Mouse (Mus musculus) granulocyte monocyte progenitor cell, adult 5-6 weeks (primary cell): Measurements from ENCODE around the gene Tyrp1. TPM values are rescaled to one million over a fixed set of nuclear protein-coding genes. Genes with fewer than 3 reads are reported as not detected.

ENCODE experiments used
- ATAC-seq: replicated peaks from 2 replicates; pipeline ENCODE4 v1.8.0; 2016; ENCODE audit warnings: mild to moderate bottlenecking, moderate TSS enrichment, inconsistent platforms; ENCODE audit not compliant: poor library complexity, severe bottlenecking
- total RNA-seq, 2 experiments: library from RNA; stranded (forward) in 1 of 2; stranded (reverse) in 1 of 2; fragments of 200-712, 200-1000 nt in 1 of 2; fragments of >200 nt in 1 of 2; fragmentation: Nextera tagmentation in 1 of 2; gene quantifications; 2 replicates each; pipeline ENCODE4 v1.2.3; 2014 to 2017

The Tyrp1 gene
- total RNA-seq (2014; fragmentation: Nextera tagmentation) (not detected in 2 replicates), total RNA-seq (2017) (not detected in 2 replicates)

DNA sequence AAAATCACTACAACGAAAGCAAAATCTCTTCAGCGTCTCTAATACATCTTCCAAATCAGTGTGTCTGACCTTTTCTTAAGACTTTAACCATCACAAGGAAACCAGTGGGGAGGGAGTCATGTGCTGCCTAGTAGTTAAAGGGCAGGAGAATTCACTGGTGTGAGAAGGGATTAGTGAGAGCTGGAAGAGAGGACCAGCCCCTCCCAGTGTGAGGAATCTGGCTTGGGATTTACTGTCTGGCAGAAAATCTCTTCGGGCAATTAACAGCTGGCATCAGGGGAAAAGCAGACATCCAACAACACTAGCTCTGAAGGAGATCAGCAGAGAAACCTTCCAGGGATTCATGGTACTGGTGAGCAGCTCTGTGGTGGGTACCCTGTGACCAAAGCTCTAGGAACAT is at the start of gene Tyrp1:
TSS of gene Tyrp1 (plus strand) at position 74 of the 400 bp plus-strand sequence.
- ATAC-seq = no peak

- ATAC-seq = no peak
Measured at GRCm38 (mm10) chr4:80788339-80788738, 45.6 kb upstream of the Tyrp1 start.

GRCm38 (mm10) chr4:80819511-80819910 is 14.4 kb upstream of the Tyrp1 start:
- ATAC-seq = no peak

- ATAC-seq = no peak
Measured at GRCm38 (mm10) chr4:80821945-80822344, 12.0 kb upstream of the Tyrp1 start.

GRCm38 (mm10) chr4:80828232-80828631 is 5.7 kb upstream of the Tyrp1 start:
- no peak for ATAC-seq

DNA sequence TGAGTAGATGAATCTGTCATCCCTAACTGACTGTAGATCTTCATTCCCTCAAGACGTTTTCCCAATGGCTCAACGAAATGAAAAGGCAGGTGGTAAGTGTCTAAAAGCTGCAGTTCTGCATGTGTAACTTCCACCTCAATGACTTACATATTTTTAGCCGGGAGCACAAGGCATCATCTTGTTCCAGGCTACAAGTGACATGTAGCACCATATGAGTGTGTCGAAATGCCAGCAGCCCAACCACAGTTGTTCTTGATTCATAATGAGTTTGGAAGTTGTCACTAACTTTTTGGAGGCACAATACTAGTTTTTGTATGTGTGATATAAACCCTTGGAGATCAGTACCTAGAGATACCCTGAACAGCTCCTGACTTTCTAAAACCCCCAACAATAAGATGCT is 5.4 kb downstream of the Tyrp1 start:
- ATAC-seq = no peak

DNA sequence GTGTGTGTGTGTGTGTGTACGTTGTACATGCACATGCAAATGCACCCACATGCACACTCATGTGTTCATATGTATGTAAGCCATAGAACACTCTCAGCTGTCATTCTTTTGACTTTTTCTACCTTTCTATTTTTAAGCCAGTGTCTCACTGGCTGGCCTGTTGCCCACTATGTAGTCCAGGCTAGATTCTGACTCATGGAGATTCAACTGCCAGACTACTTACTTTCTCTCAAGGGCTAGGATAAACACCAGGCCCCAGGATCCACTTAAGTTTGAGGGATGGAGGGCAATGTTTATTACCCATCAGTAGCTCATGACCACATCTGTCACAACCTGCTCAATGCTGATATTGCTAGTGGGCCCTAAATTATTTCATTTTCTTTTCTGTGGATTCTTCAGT is 8.1 kb downstream of the Tyrp1 start:
- ATAC-seq = no peak

DNA sequence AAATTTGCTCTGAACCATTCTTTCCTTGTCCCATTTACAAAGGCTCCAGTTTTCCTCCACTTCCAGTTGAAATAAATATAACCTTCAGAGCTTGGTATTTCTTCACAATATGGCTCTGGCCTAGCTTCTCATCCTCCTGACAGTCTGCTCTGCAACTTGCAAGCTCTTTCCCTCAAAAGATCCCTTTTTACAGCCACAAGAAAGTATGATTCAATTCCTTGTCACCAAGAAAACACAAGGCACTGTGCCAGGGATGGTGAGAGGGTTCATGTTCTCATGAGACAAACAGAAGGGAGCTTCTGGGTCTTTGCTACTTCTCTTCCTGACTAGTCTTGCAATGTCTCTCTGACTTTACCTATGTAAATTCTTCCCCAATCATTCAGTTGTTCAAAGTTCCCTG is 9.8 kb downstream of the Tyrp1 start:
- no peak for ATAC-seq

- ATAC-seq = no peak
Measured at GRCm38 (mm10) chr4:80846052-80846451, 12.1 kb downstream of the Tyrp1 start.

DNA sequence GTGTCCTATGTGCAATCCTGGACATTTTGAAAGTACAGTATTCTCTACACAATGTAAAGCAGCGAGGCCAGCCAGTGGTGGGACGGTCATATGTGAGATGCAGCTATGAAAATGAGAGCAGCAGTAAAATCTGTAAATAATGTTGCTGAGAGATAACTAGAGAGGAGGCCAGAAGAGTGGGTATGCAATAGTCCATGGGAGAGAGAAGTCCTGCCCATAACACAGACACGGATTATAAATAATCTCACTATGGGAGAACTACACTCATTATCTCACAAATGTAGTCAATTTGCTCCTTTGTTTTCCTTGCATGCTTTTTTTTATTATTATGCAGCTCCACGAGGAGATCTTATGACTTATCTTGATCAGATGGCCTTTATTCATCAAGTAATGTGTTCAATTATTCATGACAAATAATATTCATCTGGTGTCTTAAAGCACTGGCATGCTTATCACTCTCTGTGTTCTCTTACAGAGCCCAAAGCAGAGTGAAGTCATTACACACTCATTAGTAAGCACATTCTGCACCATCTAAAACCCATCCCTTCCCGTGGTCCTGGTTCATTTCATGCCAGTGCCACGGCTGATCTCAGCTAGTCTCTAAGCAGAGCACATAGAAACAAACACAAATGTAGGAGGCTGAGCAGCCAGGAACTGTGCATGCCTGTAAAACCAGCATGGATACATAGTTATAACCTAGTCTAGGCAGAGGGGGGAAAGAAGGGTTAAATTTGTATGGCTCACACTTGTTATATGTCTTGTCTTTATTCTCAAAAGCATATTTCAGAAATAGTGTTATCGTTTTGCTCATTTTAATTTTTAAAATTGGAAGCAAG is 18.9 kb downstream of the Tyrp1 start:
- ATAC-seq = no peak

GRCm38 (mm10) chr4:80855495-80855894 is 21.6 kb downstream of the Tyrp1 start:
- no peak for ATAC-seq

DNA sequence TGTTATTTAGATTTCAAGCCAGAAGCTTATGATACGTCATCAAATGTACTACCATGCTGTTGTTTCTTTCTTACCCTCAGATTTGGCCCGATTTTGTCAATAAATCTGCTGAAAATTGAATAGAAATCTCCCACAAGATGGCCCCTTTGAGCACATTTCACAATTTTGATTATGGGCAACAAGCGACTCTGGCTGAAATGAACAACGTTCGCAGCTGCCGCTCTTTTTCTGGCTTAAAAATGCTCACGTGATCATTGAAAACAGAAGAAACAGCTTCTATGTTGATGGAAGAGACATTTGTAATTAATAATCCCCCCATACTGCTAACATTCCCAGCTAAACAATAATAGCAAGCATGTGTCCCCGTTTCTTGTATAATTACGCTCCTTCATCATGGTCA is 29.0 kb downstream of the Tyrp1 start:
- ATAC-seq = no peak

DNA sequence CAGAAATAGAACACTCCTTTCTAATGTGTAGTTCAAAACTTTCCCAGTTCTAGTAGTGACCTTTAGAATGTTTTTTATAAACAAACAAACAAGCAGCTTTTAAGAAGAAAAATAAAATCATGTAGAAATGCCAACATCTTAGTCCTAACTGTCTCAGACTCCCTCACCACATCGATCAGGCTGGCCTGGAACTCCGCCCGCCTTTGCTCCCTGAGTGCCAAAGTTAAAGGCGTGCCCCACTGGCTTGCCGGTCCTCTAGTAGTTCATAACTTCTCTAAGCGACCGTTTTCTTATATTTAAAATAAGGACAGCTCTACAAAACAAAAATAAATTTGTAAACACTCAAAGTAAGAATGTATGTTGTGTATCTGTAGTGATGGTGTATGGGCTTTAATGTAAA is 30.0 kb downstream of the Tyrp1 start:
- ATAC-seq = no peak

GRCm38 (mm10) chr4:80864511-80864922 is 30.6 kb downstream of the Tyrp1 start:
- no peak for ATAC-seq

- no peak for ATAC-seq
Measured at GRCm38 (mm10) chr4:80866065-80866464, 32.1 kb downstream of the Tyrp1 start.

DNA sequence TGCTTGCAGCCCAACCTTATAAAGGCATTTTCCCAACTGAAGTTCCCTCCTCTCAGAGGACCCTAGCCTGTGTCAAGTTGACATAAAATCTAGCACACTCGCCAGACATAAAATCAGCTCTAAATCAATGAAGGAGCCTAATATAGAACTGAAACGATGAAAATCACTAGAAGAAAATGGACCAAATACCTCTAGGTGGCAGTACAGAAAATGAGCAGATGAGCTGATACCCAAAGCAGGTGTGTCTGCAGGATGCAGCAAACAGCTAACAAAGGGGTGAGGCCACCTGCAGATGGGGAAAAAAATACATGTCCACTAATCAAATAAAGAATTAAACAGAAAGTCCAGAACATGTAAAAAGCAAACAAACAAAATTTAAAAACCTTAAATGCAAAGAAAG is 35.7 kb downstream of the Tyrp1 start:
- no peak for ATAC-seq

GRCm38 (mm10) chr4:80872847-80873644 is 39.1 kb downstream of the Tyrp1 start:
- no peak for ATAC-seq

DNA sequence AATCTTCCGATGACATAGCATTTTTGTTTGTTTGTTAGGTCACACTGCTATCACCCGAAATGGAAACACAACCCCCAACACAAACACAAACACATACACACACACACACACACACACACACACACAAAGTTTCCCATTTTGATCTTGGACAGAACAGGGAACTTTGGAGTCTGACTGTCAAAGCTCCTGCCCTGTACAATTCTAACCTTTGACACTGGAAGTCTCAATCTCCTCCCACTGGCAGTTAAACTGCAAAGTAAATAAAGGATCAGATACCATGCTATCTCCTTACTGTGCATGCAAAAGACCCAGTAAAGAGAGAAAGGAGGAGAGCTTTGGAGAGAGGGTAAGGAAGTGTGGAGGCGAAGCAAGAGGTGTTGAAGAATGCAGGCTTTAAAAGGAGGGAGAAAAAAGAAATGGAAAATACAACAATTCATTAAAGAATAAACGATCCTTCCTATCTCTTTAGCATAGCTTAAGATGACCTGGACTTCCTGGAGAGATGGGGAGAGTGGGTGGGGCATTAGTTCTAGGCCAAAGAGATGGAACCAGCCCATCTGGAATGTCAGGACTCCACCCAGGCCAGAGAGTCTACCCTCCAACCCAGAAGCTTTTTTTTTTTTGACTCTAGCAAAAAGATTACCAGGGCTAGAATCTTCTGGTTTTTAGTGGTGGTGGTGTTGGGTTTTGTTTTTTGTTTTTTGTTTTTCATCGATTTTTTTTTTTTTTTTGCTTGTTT is 40.4 kb downstream of the Tyrp1 start:
- no peak for ATAC-seq

- ATAC-seq = no peak
Measured at GRCm38 (mm10) chr4:80875055-80875454, 41.1 kb downstream of the Tyrp1 start.

DNA sequence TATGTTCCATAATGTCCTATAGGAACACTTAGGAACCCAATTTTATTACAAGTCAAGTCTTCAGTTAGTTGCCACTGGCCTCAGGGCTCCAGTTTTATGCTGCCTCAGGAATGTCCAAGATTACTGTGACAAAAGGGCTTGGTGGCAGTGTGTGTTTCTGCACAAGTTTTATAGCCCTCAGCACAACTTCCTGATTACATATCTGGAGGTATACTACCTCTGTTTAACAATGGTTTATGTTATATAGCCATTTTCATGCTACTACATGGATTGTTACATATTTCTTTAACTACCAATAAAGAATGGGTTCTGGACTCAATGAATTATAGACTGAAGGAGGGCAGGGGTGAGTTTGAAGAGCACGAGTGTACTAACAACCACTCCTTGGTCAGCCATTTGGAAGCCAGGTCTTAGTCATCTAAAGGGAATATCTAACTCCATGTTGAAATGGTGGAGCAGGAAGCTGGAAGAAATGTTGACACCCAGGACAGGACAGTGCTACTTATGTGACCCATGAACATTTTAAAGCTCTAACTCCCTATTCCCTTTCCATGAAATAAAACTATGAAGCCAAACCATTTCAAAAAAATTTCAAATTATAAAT is 48.2 kb downstream of the Tyrp1 start:
- ATAC-seq = no peak
